In genomic region chr15:95833292-95833691, GRCm38 (mm10) we compare ENCODE assay signal across 24 mouse cellular contexts.
"Had no signal": no experiment of that assay in that cellular context is flagged by ENCODE, and none has a peak within 500 bp of the region (broad histone marks: within the 10 kb centered on the region; RNA-seq: fewer than 3 reads in every experiment).

No protein-coding gene starts in this region.

- ATAC-seq: hindbrain, embryonic 16.5 days; inflammation-experienced regulatory T-cells, adult 6 months; intestine, embryonic 15.5 days; intestine, postnatal 0 days; liver, embryonic 12.5 days had no signal

- H3K27ac ChIP-seq: heart, adult 2 months; heart, embryonic 13.5 days; heart, embryonic 15.5 days; hindbrain, embryonic 10.5 days; hindbrain, embryonic 12.5 days; hindbrain, embryonic 14.5 days; intestine, embryonic 15.5 days; kidney, postnatal 0 days; layer of hippocampus, adult 2 months; limb, embryonic 13.5 days; limb, embryonic 15.5 days; liver, embryonic 12.5 days; liver, embryonic 14.5 days had no signal

- H3K9me3 ChIP-seq: heart, embryonic 13.5 days; heart, embryonic 15.5 days; hindbrain, embryonic 10.5 days; hindbrain, embryonic 12.5 days; intestine, embryonic 15.5 days; limb, embryonic 13.5 days; limb, embryonic 15.5 days; liver, embryonic 12.5 days had no signal

- H3K4me3 ChIP-seq: heart, adult 2 months; heart, embryonic 13.5 days; heart, embryonic 15.5 days; hindbrain, embryonic 10.5 days; hindbrain, embryonic 12.5 days; intestine, embryonic 15.5 days; layer of hippocampus, adult 2 months; limb, embryonic 13.5 days; limb, embryonic 15.5 days; liver, embryonic 12.5 days had no signal

- H3K9ac ChIP-seq: heart, embryonic 13.5 days; heart, embryonic 15.5 days; hindbrain, embryonic 12.5 days; hindbrain, embryonic 14.5 days; intestine, embryonic 15.5 days; limb, embryonic 13.5 days; limb, embryonic 15.5 days; liver, embryonic 12.5 days; liver, embryonic 14.5 days had no signal

- DNase-seq: gastrocnemius, postnatal 10 days; gastrocnemius, postnatal 25 days; heart, adult 2 months; heart, postnatal 4 days; kidney, adult 8-10 months; kidney, postnatal 25 days; kidney, postnatal 4 days; left cerebral cortex, postnatal 4 days had no signal

- H3K4me2 ChIP-seq: heart, embryonic 11.5 days; heart, embryonic 13.5 days; heart, embryonic 15.5 days; hindbrain, embryonic 12.5 days; hindbrain, embryonic 14.5 days; intestine, embryonic 15.5 days; limb, embryonic 13.5 days; limb, embryonic 15.5 days; liver, embryonic 12.5 days had no signal

- H3K36me3 ChIP-seq: heart, embryonic 13.5 days; heart, embryonic 15.5 days; hindbrain, embryonic 10.5 days; hindbrain, embryonic 12.5 days; intestine, embryonic 15.5 days; limb, embryonic 13.5 days; limb, embryonic 15.5 days; liver, embryonic 12.5 days had no signal

- H3K27me3 ChIP-seq: heart, embryonic 13.5 days; heart, embryonic 15.5 days; hindbrain, embryonic 12.5 days; intestine, embryonic 15.5 days; limb, embryonic 13.5 days; limb, embryonic 15.5 days; liver, embryonic 12.5 days had no signal
